Mouse (Mus musculus) MEL (cell line): ENCODE measurements at regions not wholly inside any gene's neighbourhood (a gene's known extent, or its start where the extent isn't known, plus 50 kb on each side); places are given as distances from the start of the nearest gene placed in this dataset.

Experiments
- DNase-seq: peaks from one replicate; pipeline ENCODE4 v3.0.0; 2011; ENCODE audit warnings: low read depth, low spot score
- H3K27ac ChIP-seq: 2 replicates; pipeline ENCODE4 v1.5.1; 2012; ENCODE audit warnings: low read depth, mild to moderate bottlenecking, control low read depth, low read length, moderate library complexity; ENCODE audit not compliant: control insufficient read depth
- H3K27me3 ChIP-seq, 2 experiments: fragments of 150-350 bp in 1 of 2; sonication (generic) in 1 of 2; 2 replicates each; pipeline ENCODE4 v1.6.1; 2012; ENCODE audit warnings: low read length in 2 of 2, mild to moderate bottlenecking in 2 of 2, improper control_type of control experiment in 1 of 2, moderate library complexity in 1 of 2; ENCODE audit not compliant: insufficient read depth in 2 of 2, control insufficient read depth in 1 of 2
- H3K36me3 ChIP-seq, 2 experiments: 2 replicates each; pipeline ENCODE4 v1.6.1; 2012 to 2014; ENCODE audit warnings: low read length in 2 of 2, improper control_type of control experiment in 1 of 2, inconsistent platforms in 1 of 2, mild to moderate bottlenecking in 1 of 2; ENCODE audit not compliant: insufficient read depth in 2 of 2, control insufficient read depth in 1 of 2
- H3K4me1 ChIP-seq, 2 experiments: fragments of 150-350 bp in 1 of 2; sonication (generic) in 1 of 2; 2 replicates each; pipeline ENCODE4 v1.6.1; 2012; ENCODE audit warnings: low read length in 2 of 2, improper control_type of control experiment in 1 of 2, mild to moderate bottlenecking in 1 of 2; ENCODE audit not compliant: insufficient read depth in 2 of 2, control insufficient read depth in 1 of 2
- H3K4me3 ChIP-seq, 2 experiments: fragments of 150-350 bp in 1 of 2; sonication (generic) in 1 of 2; 2 replicates each; pipeline ENCODE4 v1.5.1; 2012; ENCODE audit warnings: low read depth in 2 of 2, low read length in 2 of 2, mild to moderate bottlenecking in 2 of 2, moderate library complexity in 2 of 2, control low read depth in 1 of 2, improper control_type of control experiment in 1 of 2; ENCODE audit not compliant: control insufficient read depth in 1 of 2, insufficient read depth in 1 of 2
- H3K79me2 ChIP-seq: 2 replicates; pipeline ENCODE4 v1.6.1; 2012; ENCODE audit warnings: mild to moderate bottlenecking, low read length, moderate library complexity; ENCODE audit not compliant: control insufficient read depth, poor library complexity, insufficient read depth
- H3K9ac ChIP-seq: 2 replicates; pipeline ENCODE4 v1.6.1; 2012; ENCODE audit warnings: low read depth, mild to moderate bottlenecking, control low read depth, low read length, moderate library complexity; ENCODE audit not compliant: control insufficient read depth, poor library complexity, severe bottlenecking
- H3K9me3 ChIP-seq: fragments of 150-350 bp; sonication (generic); replicated peaks from 2 replicates; pipeline ENCODE4 v1.6.1; 2012; ENCODE audit warnings: mild to moderate bottlenecking, low read length, improper control_type of control experiment, moderate library complexity; ENCODE audit not compliant: insufficient read depth
- BHLHE40 ChIP-seq: IDR thresholded peaks from 2 replicates; pipeline ENCODE4 v1.6.1; 2012; ENCODE audit warnings: low read depth, mild to moderate bottlenecking, inconsistent platforms, low read length, improper control_type of control experiment, borderline replicate concordance
- CHD1 ChIP-seq: IDR thresholded peaks from 2 replicates; pipeline ENCODE4 v1.6.1; 2012; ENCODE audit warnings: low read depth, mild to moderate bottlenecking, inconsistent platforms, low read length, improper control_type of control experiment
- CHD2 ChIP-seq: IDR thresholded peaks from 2 replicates; pipeline ENCODE4 v1.6.1; 2011; ENCODE audit warnings: low read length, improper control_type of control experiment
- ELF1 ChIP-seq: IDR thresholded peaks from 2 replicates; pipeline ENCODE4 v1.6.1; 2014; ENCODE audit warnings: low read depth, mild to moderate bottlenecking, inconsistent platforms, low read length, improper control_type of control experiment, moderate library complexity
- GATA1 ChIP-seq: IDR thresholded peaks from 2 replicates; pipeline ENCODE4 v1.6.1; 2011; ENCODE audit warnings: low read depth, low read length, improper control_type of control experiment
- JUND ChIP-seq: IDR thresholded peaks from 2 replicates; pipeline ENCODE4 v1.6.1; 2011; ENCODE audit warnings: low read depth, mild to moderate bottlenecking, improper control_type of control experiment, low read length
- MXI1 ChIP-seq: IDR thresholded peaks from 2 replicates; pipeline ENCODE4 v1.6.1; 2011; ENCODE audit warnings: mild to moderate bottlenecking, low read depth, low read length, improper control_type of control experiment
- MYB ChIP-seq: IDR thresholded peaks from 2 replicates; pipeline ENCODE4 v1.6.1; 2011; ENCODE audit warnings: mild to moderate bottlenecking, low read depth, low read length, improper control_type of control experiment
- NRF1 ChIP-seq: IDR thresholded peaks from 2 replicates; pipeline ENCODE4 v1.6.1; 2014; ENCODE audit warnings: low read depth, mild to moderate bottlenecking, inconsistent platforms, low read length, improper control_type of control experiment, moderate library complexity; ENCODE audit not compliant: poor library complexity, insufficient read depth, severe bottlenecking
- RCOR1 ChIP-seq: IDR thresholded peaks from 2 replicates; pipeline ENCODE4 v1.6.1; 2012; ENCODE audit warnings: low read depth, mild to moderate bottlenecking, inconsistent platforms, low read length, improper control_type of control experiment
- SMC3 ChIP-seq: IDR thresholded peaks from 2 replicates; pipeline ENCODE4 v1.6.1; 2011; ENCODE audit warnings: low read depth, low read length, improper control_type of control experiment
- TAL1 ChIP-seq: IDR thresholded peaks from 2 replicates; pipeline ENCODE4 v1.6.1; 2012; ENCODE audit warnings: mild to moderate bottlenecking, inconsistent platforms, low read length, moderate library complexity, mixed read lengths
- USF1 ChIP-seq: IDR thresholded peaks from 2 replicates; pipeline ENCODE4 v1.6.1; 2014; ENCODE audit warnings: low read depth, mild to moderate bottlenecking, inconsistent platforms, low read length, improper control_type of control experiment, moderate library complexity
- ZKSCAN1 ChIP-seq: IDR thresholded peaks from 2 replicates; pipeline ENCODE4 v1.6.1; 2012; ENCODE audit warnings: low read depth, mild to moderate bottlenecking, inconsistent platforms, low read length, improper control_type of control experiment, moderate library complexity

- no peaks in the 10 kb centered on the region for H3K27me3 ChIP-seq
- H3K9ac ChIP-seq: no peak overlapping the region
- no peak for DNase-seq
- H3K36me3 ChIP-seq: no peaks in the 10 kb centered on the region
- no peak overlapping the region for H3K4me3 ChIP-seq
- H3K79me2 ChIP-seq: no peaks in the 10 kb centered on the region
- no peaks in the 10 kb centered on the region for H3K4me1 ChIP-seq
- H3K27ac ChIP-seq: no peak overlapping the region
- TF ChIP-seq ELF1: no peak
- no peak for TF ChIP-seq MYB
- TF ChIP-seq USF1: no peak
- TF ChIP-seq JUND: no peak
- TF ChIP-seq MXI1: no peak
- no peak for TF ChIP-seq CHD2
- no peak for TF ChIP-seq RCOR1
- no peaks in the 10 kb centered on the region for H3K9me3 ChIP-seq
Measured at GRCm38 (mm10) chrX:11532817-11533216, 205.2 kb downstream of the H2al1j start.

DNA sequence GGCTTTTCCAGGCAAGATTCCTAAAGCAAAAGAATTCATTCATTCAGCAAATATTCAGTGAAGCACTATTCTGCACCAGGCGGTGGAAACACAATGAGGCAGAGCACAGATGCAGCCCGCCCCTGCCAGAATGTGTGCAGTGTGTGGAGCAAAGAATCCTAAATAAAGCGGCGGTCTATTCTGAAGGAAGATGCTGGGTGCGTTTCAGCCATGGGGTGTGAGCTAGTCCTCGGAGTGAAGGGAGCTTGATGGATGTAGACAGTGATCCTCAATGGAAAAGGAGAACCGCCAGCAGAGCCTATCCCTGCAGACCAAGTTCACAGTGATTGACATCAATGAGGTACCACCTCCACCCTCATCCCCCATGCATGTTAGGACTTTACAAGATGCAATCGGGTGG lies 206.2 kb downstream of the H2al1j start:
- Histone ChIP-seq H3K4me1 (no peaks in the 10 kb centered on the region), H3K79me2 (no peaks in the 10 kb centered on the region), H3K27me3 (no peaks in the 10 kb centered on the region), H3K9me3 (no peaks in the 10 kb centered on the region), H3K9ac (no peak overlapping the region), H3K27ac (no peak overlapping the region), H3K36me3 (no peaks in the 10 kb centered on the region), H3K4me3 (no peak overlapping the region)
- TF ChIP-seq SMC3: no peak
- no peak for DNase-seq

GRCm38 (mm10) chrX:11541011-11541410 lies 213.4 kb downstream of the H2al1j start:
- H3K4me3 ChIP-seq: no peak overlapping the region
- TF ChIP-seq TAL1 (no peak), JUND (no peak), NRF1 (no peak), GATA1 (no peak), CHD1 (no peak), ZKSCAN1 (no peak), BHLHE40 (no peak)
- H3K4me1 ChIP-seq: no peaks in the 10 kb centered on the region
- no peak overlapping the region for H3K9ac ChIP-seq
- H3K36me3 ChIP-seq: no peaks in the 10 kb centered on the region
- no peaks in the 10 kb centered on the region for H3K79me2 ChIP-seq
- no peak for DNase-seq
- H3K27me3 ChIP-seq: no peaks in the 10 kb centered on the region
- no peaks in the 10 kb centered on the region for H3K9me3 ChIP-seq
- H3K27ac ChIP-seq: no peak overlapping the region
